Mouse (Mus musculus) MN1 (cell line): ENCODE results near the gene Tyw1.

ENCODE experiments used
- DNase-seq: peaks from one replicate; pipeline ENCODE4 v3.0.0-alpha.2; 2016; ENCODE audit warnings: low spot score

The Tyw1 gene

GRCm38 (mm10) chr5:130316321-130316720, 60.9 kb downstream of the Tyw1 start:
- DNase-seq = peak; percentile 72

- DNase-seq = no peak
Measured at GRCm38 (mm10) chr5:130319783-130320182, 64.4 kb downstream of the Tyw1 start.

DNA sequence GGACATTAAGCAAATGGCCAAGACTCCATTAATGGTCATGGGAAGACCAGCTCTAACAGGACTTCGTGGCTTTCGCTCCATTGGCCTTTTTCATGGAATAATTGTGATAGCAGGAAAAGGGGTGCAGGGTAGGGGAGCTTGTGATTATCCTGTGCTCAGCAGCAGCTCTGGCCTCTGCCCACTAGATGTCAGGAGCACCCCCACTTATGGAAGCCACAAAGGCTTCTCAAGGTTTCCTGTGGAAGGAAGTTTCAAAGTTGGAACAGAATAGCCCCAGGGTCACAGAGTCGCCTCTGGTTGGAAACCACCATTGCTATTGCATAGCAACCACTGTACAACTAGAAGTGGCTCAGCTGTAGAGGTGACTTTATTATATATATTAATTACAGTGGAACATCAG, 65.1 kb downstream of the Tyw1 start:
- DNase-seq = no peak

GRCm38 (mm10) chr5:130325486-130325885, 70.1 kb downstream of the Tyw1 start:
- DNase-seq = no peak

GRCm38 (mm10) chr5:130327615-130328263, 72.3 kb downstream of the Tyw1 start:
- DNase-seq = no peak

DNA sequence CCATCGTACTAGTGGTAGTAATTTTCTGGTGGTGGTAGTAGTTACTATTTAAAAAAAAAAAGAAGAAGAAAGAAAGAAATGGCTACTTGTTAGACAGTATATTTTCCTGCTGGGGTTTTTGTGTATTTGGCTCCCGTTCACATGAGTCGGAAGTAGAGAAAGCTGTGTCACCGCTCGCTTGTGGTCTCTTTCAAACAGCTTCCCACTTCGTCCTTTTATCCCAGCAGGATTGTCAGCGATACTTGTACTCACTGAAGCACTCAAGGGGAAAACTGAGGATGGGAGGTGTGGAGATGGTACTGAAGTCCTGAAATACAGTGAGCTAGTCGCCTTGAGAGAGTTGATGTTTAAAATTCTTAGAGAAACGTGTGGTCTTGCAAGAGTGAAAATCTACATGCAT, 72.9 kb downstream of the Tyw1 start:
- DNase-seq = no peak

- DNase-seq = no peak
Measured at GRCm38 (mm10) chr5:130329889-130330288, 74.5 kb downstream of the Tyw1 start.

DNA sequence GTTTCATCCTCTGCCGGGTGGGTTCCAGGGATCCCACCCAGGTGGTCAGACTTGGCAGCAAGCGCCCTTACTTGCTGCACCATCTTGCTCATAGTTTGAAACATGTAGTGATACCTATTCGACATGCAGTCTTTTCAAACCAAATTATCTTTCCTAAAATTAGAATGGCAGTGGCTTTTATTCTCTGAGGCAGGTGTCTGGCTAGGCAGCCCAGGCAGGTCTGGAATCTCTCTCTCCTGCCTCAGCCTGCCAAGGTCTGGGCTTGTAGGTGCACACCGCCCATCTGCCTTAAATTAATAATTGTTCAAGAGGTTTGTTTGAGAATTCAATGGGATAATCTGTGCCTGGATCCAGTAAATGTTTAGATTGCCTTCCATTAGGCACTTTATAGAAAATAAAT, 75.4 kb downstream of the Tyw1 start:
- DNase-seq = peak; percentile 67

DNA sequence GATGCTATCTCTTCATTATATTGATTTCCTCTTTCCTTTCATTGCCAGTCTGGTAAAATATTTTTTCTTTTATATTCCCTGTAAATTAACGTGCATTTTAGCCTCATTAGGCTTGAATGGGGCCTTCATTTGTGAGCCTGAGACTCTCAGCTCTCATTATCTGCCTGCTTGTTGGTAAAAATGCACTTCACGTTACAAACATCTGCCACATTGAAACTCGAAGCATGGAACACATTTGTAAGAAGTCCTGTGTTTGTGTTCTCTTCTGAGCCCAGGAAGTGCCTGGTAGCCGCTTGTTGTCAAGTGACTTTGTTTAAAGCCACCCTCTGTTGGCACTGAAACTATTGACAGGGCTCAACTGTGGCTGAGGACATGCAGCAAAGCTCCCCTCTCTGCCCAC, 75.8 kb downstream of the Tyw1 start:
- no peak for DNase-seq

DNA sequence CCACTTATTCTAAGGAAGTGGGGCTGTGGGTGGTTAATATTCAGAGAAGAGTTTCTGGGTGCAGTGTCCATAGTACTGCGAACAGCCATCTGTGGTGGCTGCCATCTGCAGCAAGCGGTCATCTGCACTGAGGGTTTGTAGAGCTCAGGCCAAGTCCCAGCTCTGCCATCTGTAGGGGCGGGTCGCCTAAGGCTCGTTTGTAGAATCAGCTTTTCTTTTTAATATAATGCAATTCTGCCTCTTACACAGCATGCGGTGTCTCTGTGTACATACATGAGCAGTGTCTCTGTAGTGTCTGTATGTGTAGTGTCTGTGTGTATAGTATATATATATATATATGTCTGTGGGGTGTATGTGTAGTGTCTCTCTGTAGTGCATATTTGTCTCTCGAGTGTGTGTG, 78.1 kb downstream of the Tyw1 start:
- no peak for DNase-seq

DNA sequence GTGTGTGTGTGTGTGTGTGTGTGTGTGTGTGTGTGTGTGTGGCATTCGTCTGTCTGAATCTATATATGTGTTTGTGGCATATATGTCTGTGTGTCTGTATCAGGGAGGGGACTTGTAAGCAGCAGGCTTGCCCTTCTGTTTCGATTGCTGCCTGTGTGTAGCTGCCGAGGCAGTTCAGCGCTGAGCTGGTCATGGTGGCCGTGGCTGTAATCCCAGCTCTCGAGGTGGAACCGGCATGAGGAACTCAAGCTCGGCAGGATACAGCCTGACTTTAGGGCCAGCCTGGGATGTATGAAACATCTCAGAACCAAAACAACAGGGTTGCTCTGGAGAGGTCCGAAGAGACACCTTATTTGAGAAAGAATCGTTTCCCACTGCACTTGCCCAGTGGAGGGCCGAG, 78.6 kb downstream of the Tyw1 start:
- no peak for DNase-seq

DNA sequence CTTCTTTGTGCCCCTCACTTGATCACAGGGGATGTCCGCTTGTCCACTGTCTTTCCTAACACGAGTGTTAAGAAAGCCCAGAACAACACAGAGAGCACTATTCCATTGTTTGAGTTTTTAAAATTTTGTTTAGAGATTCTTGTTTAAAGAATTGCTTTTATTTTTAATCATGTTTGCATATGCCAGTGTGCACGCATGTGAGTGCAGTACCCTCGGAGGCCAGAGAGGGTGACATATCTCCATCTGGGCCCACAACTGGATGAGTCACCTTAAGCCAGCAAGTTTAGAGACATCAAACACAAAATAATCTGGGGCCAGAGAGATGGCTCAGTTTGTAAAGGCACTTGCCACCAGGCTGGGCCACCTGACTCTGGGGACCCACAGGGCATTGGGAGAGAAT, 80.0 kb downstream of the Tyw1 start:
- no peak for DNase-seq

- DNase-seq = no peak
Measured at GRCm38 (mm10) chr5:130340656-130341055, 85.2 kb downstream of the Tyw1 start.

DNA sequence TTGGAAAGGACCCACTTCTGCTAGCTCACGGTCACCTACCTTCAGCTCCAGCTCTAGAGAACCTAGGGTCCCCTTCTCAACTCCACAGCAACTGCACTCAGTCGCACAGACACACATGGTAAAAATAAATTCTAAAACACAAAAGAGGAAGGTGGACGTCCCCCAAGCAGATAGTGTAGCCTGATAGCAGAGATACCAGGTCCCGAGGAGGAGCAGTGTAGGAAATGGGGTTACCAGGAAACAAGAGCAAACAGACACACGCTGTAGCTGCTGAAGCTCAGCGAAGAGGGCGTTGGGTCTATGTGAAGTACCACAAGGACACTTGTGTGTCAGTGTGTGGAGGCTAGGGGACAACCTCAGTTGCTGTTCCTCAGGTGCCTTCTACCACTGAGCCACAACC, 89.6 kb downstream of the Tyw1 start:
- no peak for DNase-seq

GRCm38 (mm10) chr5:130345871-130346270, 90.5 kb downstream of the Tyw1 start:
- no peak for DNase-seq

GRCm38 (mm10) chr5:130355223-130355622, 99.8 kb downstream of the Tyw1 start:
- DNase-seq = no peak

- no peak for DNase-seq
Measured at GRCm38 (mm10) chr5:130363111-130363510, 107.7 kb downstream of the Tyw1 start.

GRCm38 (mm10) chr5:130363773-130364172, 108.4 kb downstream of the Tyw1 start:
- DNase-seq = no peak

GRCm38 (mm10) chr5:130368236-130368635, 112.8 kb downstream of the Tyw1 start:
- no peak for DNase-seq

- DNase-seq = no peak
Measured at GRCm38 (mm10) chr5:130369237-130369636, 113.8 kb downstream of the Tyw1 start, which contains the start of gene Caln1. Caln1 (plus strand) TSS chr5:130369455.

- no peak for DNase-seq
Measured at GRCm38 (mm10) chr5:130375411-130375810, 120.0 kb downstream of the Tyw1 start.

DNA sequence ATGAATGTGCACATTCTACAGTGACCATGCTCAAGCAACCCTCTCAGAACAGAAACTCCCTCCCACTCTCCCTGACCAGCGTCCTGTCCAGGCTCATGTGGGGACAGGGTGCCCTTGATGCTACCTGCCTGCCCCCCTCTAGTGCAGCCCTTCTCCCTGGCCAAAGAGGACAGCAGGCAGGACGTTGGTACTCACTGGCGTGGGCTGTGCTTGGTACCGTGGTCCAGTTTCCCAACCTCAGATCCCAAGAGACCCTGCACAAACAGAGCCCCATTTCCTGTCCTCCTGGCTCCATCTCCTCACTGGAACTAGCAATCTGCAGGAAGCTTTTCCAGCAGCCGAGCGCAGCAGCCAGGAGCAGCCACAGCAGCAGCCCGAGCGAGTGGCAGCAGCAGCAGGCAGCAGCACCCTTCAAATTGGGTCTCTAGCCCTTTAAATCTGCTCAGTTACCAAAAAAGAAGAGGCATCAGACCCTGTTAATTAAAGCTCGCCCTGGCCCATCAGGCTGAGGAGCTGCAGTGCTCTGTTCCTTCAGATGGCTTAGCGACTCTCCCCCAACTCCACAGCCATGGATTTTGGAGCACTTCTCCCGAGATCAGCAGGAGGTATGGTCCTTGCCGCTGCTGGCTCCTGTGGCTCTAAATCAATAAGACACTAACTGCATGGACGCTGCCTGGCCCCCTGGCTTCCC, 128.9 kb downstream of the Tyw1 start, which contains the start of gene A330070K13Rik:
Gene A330070K13Rik, minus strand, starts transcription at position 410 of the 691 bp plus-strand sequence.
- DNase-seq = no peak

GRCm38 (mm10) chr5:130386418-130386817, 131.0 kb downstream of the Tyw1 start:
- DNase-seq = no peak
